18 mouse cellular contexts compared by ENCODE assay signal in the genomic region with DNA sequence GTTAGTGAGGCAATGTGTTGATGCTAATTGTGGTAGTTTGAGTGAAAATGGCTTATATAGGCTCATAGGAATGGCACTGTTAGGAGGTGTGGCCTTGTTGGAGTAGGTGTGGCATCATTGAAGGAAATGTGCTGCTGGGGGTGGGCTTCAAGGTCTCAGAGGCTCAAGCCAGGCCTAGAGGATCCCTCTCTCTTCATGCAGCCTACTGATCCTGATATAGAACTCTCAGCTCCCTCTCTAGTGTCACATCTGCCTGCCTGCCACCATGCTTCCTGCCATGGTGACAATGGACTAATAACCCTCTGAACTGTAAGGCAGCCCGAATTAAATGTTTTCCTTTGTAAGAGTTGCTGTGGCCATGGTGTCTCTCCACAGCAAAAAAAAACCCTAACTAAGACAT.
"Had no signal": no experiment of that assay in that cellular context is flagged by ENCODE, and none has a peak within 500 bp of the region (broad histone marks: within the 10 kb centered on the region; RNA-seq: fewer than 3 reads in every experiment).

No protein-coding gene starts in this region.

- H3K4me2 ChIP-seq: kidney, embryonic 15.5 days; liver, embryonic 13.5 days; midbrain, embryonic 11.5 days; neural tube, embryonic 12.5 days; neural tube, embryonic 15.5 days; stomach, embryonic 15.5 days had no signal

- H3K4me3 ChIP-seq: kidney, embryonic 15.5 days; layer of hippocampus, adult 2 months; left cerebral cortex, adult 2 months; liver, embryonic 13.5 days; neural tube, embryonic 12.5 days; neural tube, embryonic 15.5 days; stomach, embryonic 15.5 days had no signal

- H3K9me3 ChIP-seq: kidney, embryonic 15.5 days; liver, embryonic 13.5 days; neural tube, embryonic 12.5 days; neural tube, embryonic 15.5 days; stomach, embryonic 15.5 days had no signal

- H3K36me3 ChIP-seq: kidney, embryonic 15.5 days; liver, embryonic 13.5 days; neural tube, embryonic 12.5 days; neural tube, embryonic 15.5 days; stomach, embryonic 15.5 days had no signal

- H3K27me3 ChIP-seq: kidney, embryonic 15.5 days; neural tube, embryonic 12.5 days; neural tube, embryonic 15.5 days; stomach, embryonic 15.5 days had no signal

- H3K9ac ChIP-seq: kidney, embryonic 15.5 days; liver, embryonic 13.5 days; neural tube, embryonic 12.5 days; neural tube, embryonic 15.5 days; stomach, embryonic 15.5 days had no signal

- DNase-seq: kidney, postnatal 14 days; layer of hippocampus, adult 9-11 months; liver, embryonic 13.5 days; lung, adult 2 months; lung, postnatal 14 days; lung, postnatal 4 days; midbrain, embryonic 14.5 days; retina, postnatal 1 day; right cerebral cortex, postnatal 25 days; spleen, adult 18-20 months; thymus, postnatal 25 days had no signal

- H3K27ac ChIP-seq: kidney, embryonic 15.5 days; layer of hippocampus, adult 2 months; left cerebral cortex, adult 2 months; liver, embryonic 13.5 days; neural tube, embryonic 12.5 days; neural tube, embryonic 15.5 days; stomach, embryonic 15.5 days had no signal
